Mouse (Mus musculus): ENCODE data around the gene Pde4c. TPM values are rescaled to one million over a fixed set of nuclear protein-coding genes. Genes with fewer than 3 reads are reported as not detected.

Pde4c gene
- total and polyA plus RNA-seq, 3 experiments, result 0.65 to 3.0 TPM; not detected in 1

GRCm38 (mm10) chr8:70695318-70696018 is 28.1 kb upstream of the Pde4c start (continued):
- TF ChIP-seq TAL1 (IDR thresholded peaks at IDR 0.05; ENCODE audit: low read length) (no peak), POLR2AphosphoS2 (IDR thresholded peaks at IDR 0.05; ENCODE audit: low read length) (0 out of 2 replicates have a peak, but pooled peaks have one; percentile 30), MYB (IDR thresholded peaks at IDR 0.05; ENCODE audit: low read depth, low read length) (no peak)

- Histone ChIP-seq H3K79me2 (ENCODE audit: control insufficient read depth, insufficient read depth, low read length, poor library complexity) (peaks cover 11% of the 10 kb centered on the region; the same call in 1 of the 2 replicates), H3K4me3 (ENCODE audit: control insufficient read depth in 1 of 2, insufficient read depth in 1 of 2, low read depth in 2 of 2, low read length in 2 of 2) (peak overlapping the region; percentile 41 to 68), H3K9ac (ENCODE audit: control insufficient read depth, low read depth, low read length, poor library complexity, severe bottlenecking) (peak overlapping the region; percentile 74), H3K4me1 (ENCODE audit: control insufficient read depth in 1 of 2, insufficient read depth in 2 of 2, low read length in 2 of 2) (peaks cover 10 to 29% of the 10 kb centered on the region in 2 experiments), H3K27ac (ENCODE audit: control insufficient read depth, low read depth, low read length) (peak overlapping the region; percentile 63), H3K27me3 (ENCODE audit: control insufficient read depth in 1 of 2, insufficient read depth in 2 of 2, low read length in 2 of 2) (no peaks in the 10 kb centered on the region), H3K36me3 (ENCODE audit: control insufficient read depth in 1 of 2, insufficient read depth in 2 of 2, low read length in 2 of 2) (peaks cover 0 to 4% of the 10 kb centered on the region in 2 experiments; a peak in 2 of 4 replicates), H3K9me3 (replicated peaks; ENCODE audit: insufficient read depth, low read length) (no peaks in the 10 kb centered on the region)
- peak; percentile 85 for DNase-seq (ENCODE audit: low read depth, low spot score)
- no peak for TF ChIP-seq MEF2A (IDR thresholded peaks at IDR 0.05; ENCODE audit: extremely low read depth, insufficient replicate concordance, low read depth, low read length, poor library complexity, severe bottlenecking)
- no peak for TF ChIP-seq JUND (IDR thresholded peaks at IDR 0.05; ENCODE audit: low read depth, low read length)
- TF ChIP-seq TCF12 (IDR thresholded peaks at IDR 0.05; ENCODE audit: low read depth, low read length), result peak; percentile 34; the same call in 1 of the 2 replicates
- TF ChIP-seq ZKSCAN1 (IDR thresholded peaks at IDR 0.05; ENCODE audit: low read depth, low read length), result no peak
- no peak for TF ChIP-seq USF1 (IDR thresholded peaks at IDR 0.05; ENCODE audit: low read depth, low read length)
- TF ChIP-seq POLR2A (IDR thresholded peaks at IDR 0.05; ENCODE audit: control insufficient read depth in 1 of 2, insufficient read depth in 1 of 2, low read depth in 1 of 2, low read length in 2 of 2, poor library complexity in 1 of 2), result no peak
- TF ChIP-seq RCOR1 (IDR thresholded peaks at IDR 0.05; ENCODE audit: low read depth, low read length), result 0 out of 2 replicates have a peak, but pooled peaks have one; percentile 30
- no peak for TF ChIP-seq GATA1 (IDR thresholded peaks at IDR 0.05; ENCODE audit: low read depth, low read length)
- TF ChIP-seq CHD1 (IDR thresholded peaks at IDR 0.05; ENCODE audit: low read depth, low read length), result 0 out of 2 replicates have a peak, but pooled peaks have one; percentile 28
- peak; percentile 38; the same call in 1 of the 2 replicates for TF ChIP-seq ZNF384 (IDR thresholded peaks at IDR 0.05; ENCODE audit: low read depth, low read length)
- TF ChIP-seq CTCF (IDR thresholded peaks at IDR 0.05 in 2 of 3, conservative IDR thresholded peaks at IDR 0.05 in 1 of 3; ENCODE audit: control insufficient read depth in 1 of 3, insufficient read depth in 1 of 3, low read depth in 2 of 3, low read length in 3 of 3, poor library complexity in 1 of 3, severe bottlenecking in 1 of 3), result no peak
- peak; percentile 15 to 39; a peak in 1 of 4 replicates for TF ChIP-seq EP300 (IDR thresholded peaks at IDR 0.05; ENCODE audit: low read depth in 1 of 2, low read length in 2 of 2)
- no peak for TF ChIP-seq SMC3 (IDR thresholded peaks at IDR 0.05; ENCODE audit: low read depth, low read length)
- TF ChIP-seq SIN3A (IDR thresholded peaks at IDR 0.05; ENCODE audit: low read length), result peak; percentile 73; the same call in 1 of the 2 replicates
- peak; percentile 40; the same call in 1 of the 2 replicates for TF ChIP-seq MAZ (IDR thresholded peaks at IDR 0.05; ENCODE audit: low read depth, low read length)
- TF ChIP-seq POLR2AphosphoS2 (IDR thresholded peaks at IDR 0.05; ENCODE audit: low read length), result peak; percentile 35; the same call in 1 of the 2 replicates
- no peak for TF ChIP-seq POLR2AphosphoS5 (IDR thresholded peaks at IDR 0.05; ENCODE audit: borderline replicate concordance, low read depth, low read length)
- no peak for TF ChIP-seq KAT2A (conservative IDR thresholded peaks at IDR 0.05; ENCODE audit: low read depth, low read length)
- no peak for TF ChIP-seq GABPA (IDR thresholded peaks at IDR 0.05; ENCODE audit: low read depth, low read length)
- TF ChIP-seq HCFC1 (IDR thresholded peaks at IDR 0.05; ENCODE audit: low read depth, low read length), result peak; percentile 63
- TF ChIP-seq ETS1 (IDR thresholded peaks at IDR 0.05; ENCODE audit: low read depth, low read length), result peak; percentile 66
- TF ChIP-seq E2F4 (IDR thresholded peaks at IDR 0.05; ENCODE audit: borderline replicate concordance, low read depth, low read length), result no peak
- peak; percentile 49 for TF ChIP-seq NELFE (IDR thresholded peaks at IDR 0.05; ENCODE audit: low read depth, low read length)
- TF ChIP-seq TAL1 (IDR thresholded peaks at IDR 0.05; ENCODE audit: low read length), result no peak
- TF ChIP-seq RAD21 (IDR thresholded peaks at IDR 0.05; ENCODE audit: low read depth, low read length), result no peak
- no peak for TF ChIP-seq MYB (IDR thresholded peaks at IDR 0.05; ENCODE audit: low read depth, low read length)
- no peak for TF ChIP-seq ZMIZ1 (IDR thresholded peaks at IDR 0.05; ENCODE audit: low read depth, low read length)
- 0 out of 2 replicates have a peak, but pooled peaks have one; percentile 14 for TF ChIP-seq MYC (IDR thresholded peaks at IDR 0.05; ENCODE audit: low read depth, low read length)
- TF ChIP-seq ZC3H11A (IDR thresholded peaks at IDR 0.05; ENCODE audit: low read depth, low read length), result no peak
- no peak; the same call in 1 of the 2 replicates for TF ChIP-seq TBP (IDR thresholded peaks at IDR 0.05; ENCODE audit: low read depth, low read length)
- TF ChIP-seq BHLHE40 (IDR thresholded peaks at IDR 0.05; ENCODE audit: borderline replicate concordance, low read depth, low read length), result 0 out of 2 replicates have a peak, but pooled peaks have one; percentile 24
These were observed 27.3 kb upstream of the Pde4c start for GRCm38 (mm10) chr8:70696019-70696885.
